Mouse (Mus musculus): ENCODE measurements around the gene Pbx3. TPM values are rescaled to one million over a fixed set of nuclear protein-coding genes. Genes with fewer than 3 reads are reported as not detected.

The Pbx3 gene
- polyA plus RNA-seq, 1 experiment from 2014 or later, result 10.8 TPM

DNA sequence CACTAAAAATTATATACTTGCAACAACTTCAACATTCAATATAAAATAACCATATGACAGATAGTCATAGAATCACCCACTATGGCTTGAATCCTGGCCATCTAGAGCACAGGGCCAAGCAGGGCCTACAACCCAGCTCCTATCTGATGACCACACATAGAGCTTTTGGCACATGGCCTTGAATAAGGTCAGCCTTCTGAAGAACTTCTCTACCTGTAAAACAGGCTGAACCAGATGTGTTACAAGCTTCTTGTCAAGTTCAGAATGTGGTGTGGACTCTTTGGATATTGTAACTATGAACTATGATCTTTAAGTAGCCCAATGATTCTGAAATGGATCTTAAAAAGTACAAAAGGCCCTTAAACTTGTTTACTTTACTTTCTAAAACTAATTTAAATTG is 132.1 kb downstream of the Pbx3 start:
- no peak overlapping the region for H3K27ac ChIP-seq (ENCODE audit: low read depth, low read length)
- H3K27me3 ChIP-seq (replicated peaks; ENCODE audit: control insufficient read depth, insufficient read depth, low read length), result no peaks in the 10 kb centered on the region
- no peak overlapping the region for H3K4me3 ChIP-seq (ENCODE audit: low read depth, low read length)
- no peaks in the 10 kb centered on the region for H3K9me3 ChIP-seq (ENCODE audit: control insufficient read depth)
- no peaks in the 10 kb centered on the region for H3K36me3 ChIP-seq (ENCODE audit: control insufficient read depth, insufficient read depth)
- H3K4me1 ChIP-seq (replicated peaks; ENCODE audit: control insufficient read depth, insufficient read depth, low read length), result 0 out of 2 replicates have a peak, but pooled peaks cover 2% of the 10 kb centered on the region
- H3K9ac ChIP-seq (ENCODE audit: low read depth, low read length), result no peak overlapping the region
- ATAC-seq, result no peak
- TF ChIP-seq CTCF (IDR thresholded peaks at IDR 0.05; ENCODE audit: low read depth), result no peak
- no peak overlapping the region for H3K4me2 ChIP-seq (replicated peaks; ENCODE audit: low read depth)

DNA sequence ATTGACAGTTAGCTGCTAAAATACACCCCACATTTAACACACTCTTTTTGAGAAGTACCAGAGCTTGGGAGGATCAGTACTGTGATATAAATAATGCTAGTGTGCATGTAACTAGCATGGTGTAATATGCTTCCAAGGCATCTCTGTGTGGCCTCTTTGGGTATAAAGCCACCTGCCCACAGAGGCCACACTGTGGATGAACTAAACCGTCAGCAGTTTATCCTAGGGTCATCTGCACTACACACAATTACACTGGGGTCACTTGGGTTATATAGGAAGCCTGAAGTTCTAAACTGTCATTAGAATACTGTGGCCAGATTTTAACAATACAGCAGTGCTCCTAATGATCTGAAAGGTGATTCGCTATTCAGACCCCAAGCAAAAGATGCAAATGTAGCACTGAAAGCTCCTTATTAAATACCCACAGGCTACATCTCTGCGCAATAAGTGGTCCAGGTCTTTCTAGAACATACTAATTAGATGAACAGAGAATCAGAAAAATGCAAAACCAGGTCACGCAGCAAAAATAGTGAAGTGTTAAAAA is 133.6 kb downstream of the Pbx3 start:
- no peaks in the 10 kb centered on the region for H3K4me1 ChIP-seq (replicated peaks; ENCODE audit: control insufficient read depth, insufficient read depth, low read length)
- H3K27ac ChIP-seq (ENCODE audit: low read depth, low read length), result no peak overlapping the region
- H3K4me3 ChIP-seq (ENCODE audit: low read depth, low read length), result no peak overlapping the region
- no peak for ATAC-seq
- no peaks in the 10 kb centered on the region for H3K36me3 ChIP-seq (ENCODE audit: control insufficient read depth, insufficient read depth)
- no peak for TF ChIP-seq CTCF (IDR thresholded peaks at IDR 0.05; ENCODE audit: low read depth)
- WGBS, result 84% methylated on average over 4 of the region's 4 CpGs
- H3K9me3 ChIP-seq (ENCODE audit: control insufficient read depth), result no peaks in the 10 kb centered on the region
- no peaks in the 10 kb centered on the region for H3K27me3 ChIP-seq (replicated peaks; ENCODE audit: control insufficient read depth, insufficient read depth, low read length)
- H3K4me2 ChIP-seq (replicated peaks; ENCODE audit: low read depth), result no peak overlapping the region
- no peak overlapping the region for H3K9ac ChIP-seq (ENCODE audit: low read depth, low read length)

- Histone ChIP-seq H3K4me2 (replicated peaks; ENCODE audit: low read depth) (no peak overlapping the region; the same call in 1 of the 2 replicates), H3K27me3 (replicated peaks; ENCODE audit: control insufficient read depth, insufficient read depth, low read length) (no peaks in the 10 kb centered on the region), H3K9ac (ENCODE audit: low read depth, low read length) (no peak overlapping the region), H3K4me3 (ENCODE audit: low read depth, low read length) (no peak overlapping the region), H3K9me3 (ENCODE audit: control insufficient read depth) (no peaks in the 10 kb centered on the region), H3K27ac (ENCODE audit: low read depth, low read length) (no peak overlapping the region), H3K36me3 (ENCODE audit: control insufficient read depth, insufficient read depth) (no peaks in the 10 kb centered on the region), H3K4me1 (replicated peaks; ENCODE audit: control insufficient read depth, insufficient read depth, low read length) (no peaks in the 10 kb centered on the region)
- WGBS, result 16% methylated on average over 8 of the region's 8 CpGs
- TF ChIP-seq CTCF (IDR thresholded peaks at IDR 0.05; ENCODE audit: low read depth), result no peak
- no peak for ATAC-seq
Measured at GRCm38 (mm10) chr2:34235467-34236075, 137.4 kb downstream of the Pbx3 start.

DNA sequence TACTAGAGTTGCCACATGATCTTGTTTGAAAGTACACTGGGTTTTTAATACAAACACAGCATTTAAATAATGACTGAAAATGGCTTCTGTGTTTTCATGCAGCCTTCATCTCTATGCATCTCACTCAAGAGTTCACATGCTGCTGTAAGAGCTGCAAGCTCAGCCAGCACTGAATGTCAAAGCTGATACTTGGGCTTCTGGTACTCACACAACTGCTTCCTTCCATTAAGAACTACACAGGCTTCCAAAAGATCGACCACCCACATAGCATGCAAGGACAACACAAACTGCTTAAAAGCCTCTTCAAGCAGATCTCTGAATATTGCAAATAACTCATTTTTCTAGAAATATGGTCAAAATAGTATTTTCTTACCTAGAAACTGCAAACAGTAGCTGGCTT is 138.7 kb downstream of the Pbx3 start:
- no peak overlapping the region for H3K4me3 ChIP-seq (ENCODE audit: low read depth, low read length)
- no peak for TF ChIP-seq CTCF (IDR thresholded peaks at IDR 0.05; ENCODE audit: low read depth)
- H3K36me3 ChIP-seq (ENCODE audit: control insufficient read depth, insufficient read depth), result no peaks in the 10 kb centered on the region
- 67% methylated on average over 1 of the region's 1 CpGs for WGBS
- no peak overlapping the region for H3K27ac ChIP-seq (ENCODE audit: low read depth, low read length)
- no peak overlapping the region for H3K9ac ChIP-seq (ENCODE audit: low read depth, low read length)
- no peak for ATAC-seq
- no peak overlapping the region for H3K4me2 ChIP-seq (replicated peaks; ENCODE audit: low read depth)
- H3K9me3 ChIP-seq (ENCODE audit: control insufficient read depth), result no peaks in the 10 kb centered on the region
- no peaks in the 10 kb centered on the region; the same call in 1 of the 2 replicates for H3K4me1 ChIP-seq (replicated peaks; ENCODE audit: control insufficient read depth, insufficient read depth, low read length)
- no peaks in the 10 kb centered on the region for H3K27me3 ChIP-seq (replicated peaks; ENCODE audit: control insufficient read depth, insufficient read depth, low read length)

GRCm38 (mm10) chr2:34233271-34233670 is 139.7 kb downstream of the Pbx3 start:
- no peaks in the 10 kb centered on the region for H3K27me3 ChIP-seq (replicated peaks; ENCODE audit: control insufficient read depth, insufficient read depth, low read length)
- TF ChIP-seq CTCF (IDR thresholded peaks at IDR 0.05; ENCODE audit: low read depth), result no peak
- no peak overlapping the region for H3K27ac ChIP-seq (ENCODE audit: low read depth, low read length)
- no peak overlapping the region for H3K4me3 ChIP-seq (ENCODE audit: low read depth, low read length)
- H3K9me3 ChIP-seq (ENCODE audit: control insufficient read depth), result no peaks in the 10 kb centered on the region
- H3K4me2 ChIP-seq (replicated peaks; ENCODE audit: low read depth), result no peak overlapping the region
- WGBS, result 88% methylated on average over 5 of the region's 5 CpGs
- H3K4me1 ChIP-seq (replicated peaks; ENCODE audit: control insufficient read depth, insufficient read depth, low read length), result no peaks in the 10 kb centered on the region; the same call in 1 of the 2 replicates
- no peak for ATAC-seq
- no peak overlapping the region for H3K9ac ChIP-seq (ENCODE audit: low read depth, low read length)
- H3K36me3 ChIP-seq (ENCODE audit: control insufficient read depth, insufficient read depth), result no peaks in the 10 kb centered on the region

DNA sequence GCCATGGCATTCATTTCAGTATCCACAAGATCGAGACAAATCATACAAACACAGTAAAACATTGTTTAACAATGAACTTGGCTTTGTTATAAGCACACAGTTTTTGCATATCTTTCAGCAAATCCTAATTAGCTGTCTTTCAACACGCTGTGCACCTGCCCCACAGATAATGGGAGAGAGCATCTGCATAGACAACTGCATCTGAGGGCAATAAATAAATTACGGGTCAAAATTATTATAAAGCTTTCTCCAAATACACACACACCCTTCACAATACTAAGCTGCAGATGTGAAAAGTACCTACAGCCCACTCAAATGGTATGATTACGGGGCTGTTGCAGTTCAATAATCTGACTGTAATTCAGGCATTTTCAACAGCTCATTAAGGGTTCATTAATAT is 145.3 kb downstream of the Pbx3 start:
- Histone ChIP-seq H3K9me3 (ENCODE audit: control insufficient read depth) (no peaks in the 10 kb centered on the region), H3K4me3 (ENCODE audit: low read depth, low read length) (no peak overlapping the region), H3K27ac (ENCODE audit: low read depth, low read length) (no peak overlapping the region), H3K27me3 (replicated peaks; ENCODE audit: control insufficient read depth, insufficient read depth, low read length) (no peaks in the 10 kb centered on the region), H3K36me3 (ENCODE audit: control insufficient read depth, insufficient read depth) (no peaks in the 10 kb centered on the region), H3K4me1 (replicated peaks; ENCODE audit: control insufficient read depth, insufficient read depth, low read length) (no peaks in the 10 kb centered on the region; the same call in 1 of the 2 replicates), H3K4me2 (replicated peaks; ENCODE audit: low read depth) (no peak overlapping the region), H3K9ac (ENCODE audit: low read depth, low read length) (no peak overlapping the region)
- TF ChIP-seq CTCF (IDR thresholded peaks at IDR 0.05; ENCODE audit: low read depth), result no peak
- no peak for ATAC-seq
- WGBS, result 77% methylated on average over 4 of the region's 4 CpGs

Measured in intestine, postnatal 0 days (tissue).